Mouse (Mus musculus) hindbrain, postnatal 0 days (tissue): Measurements from ENCODE around the gene Gm49450. TPM values are rescaled to one million over a fixed set of nuclear protein-coding genes. Genes with fewer than 3 reads are reported as not detected.
"Not testable (repeated sequence)": the region's sequence is repeated elsewhere in the genome, so short reads cannot be mapped to it uniquely, and the experiment has no call there.

Experiments used
- ATAC-seq: fragments of 200-750 bp; cut with Nextera tagmentation; 2 replicates; pipeline ENCODE4 v1.8.0; 2017; ENCODE audit warnings: mild to moderate bottlenecking, moderate TSS enrichment, moderate library complexity
- DNase-seq: peaks from one replicate; pipeline ENCODE4 v3.0.0-alpha.2; 2015; ENCODE audit warnings: low spot score
- H3K27ac ChIP-seq: fragments of 300-500 bp; sonication (generic); 2 replicates; pipeline ENCODE4 v1.5.1; 2014; ENCODE audit warnings: mild to moderate bottlenecking
- H3K27me3 ChIP-seq: fragments of 300-500 bp; sonication (generic); 2 replicates; pipeline ENCODE4 v1.6.1; 2014; ENCODE audit warnings: low read length, mixed read lengths; ENCODE audit not compliant: insufficient read depth
- H3K36me3 ChIP-seq: fragments of 300-500 bp; sonication (generic); 2 replicates; pipeline ENCODE4 v1.6.1; 2014; ENCODE audit warnings: low read length, mixed read lengths; ENCODE audit not compliant: insufficient read depth
- H3K4me1 ChIP-seq: fragments of 300-500 bp; sonication (generic); 2 replicates; pipeline ENCODE4 v1.6.1; 2014; ENCODE audit warnings: antibody characterized with exemption, low read length, mixed read lengths; ENCODE audit not compliant: insufficient read depth
- H3K4me2 ChIP-seq: fragments of 300-500 bp; sonication (generic); 2 replicates; pipeline ENCODE4 v1.6.1; 2014; ENCODE audit warnings: low read depth, mild to moderate bottlenecking, low read length, moderate library complexity, mixed read lengths
- H3K4me3 ChIP-seq: fragments of 300-500 bp; sonication (generic); 2 replicates; pipeline ENCODE4 v1.5.1; 2014; ENCODE audit warnings: low read length
- H3K9ac ChIP-seq: fragments of 300-500 bp; sonication (generic); replicated peaks from 2 replicates; pipeline ENCODE4 v1.6.1; 2014; ENCODE audit warnings: mild to moderate bottlenecking, low read length, moderate library complexity, mixed read lengths
- H3K9me3 ChIP-seq: fragments of 300-500 bp; sonication (generic); 2 replicates; pipeline ENCODE4 v1.6.1; 2016; ENCODE audit warnings: low read length, mixed read lengths
- CTCF ChIP-seq: IDR thresholded peaks from 2 replicates; pipeline ENCODE4 v1.5.1; 2016; ENCODE audit warnings: antibody characterized with exemption, control low read depth, low read depth
- WGBS: fragments of 180-500 bp; shearing (Covaris S2); extraction: QIAGEN DNeasy Blood & Tissue Kit; methylation state at CpG from one replicate; pipeline ENCODE4 v1.1.7; 2014; 5-methylcytosine and 5-hydroxymethylcytosine counted together
- polyA plus RNA-seq: library from polyadenylated mRNA; unstranded; fragments of >200 nt; fragmentation: Nextera tagmentation; extraction: Ambion mirVana; gene quantifications from 2 replicates; pipeline ENCODE4 v1.2.1, GENCODE M21; 2015
- total RNA-seq: library from RNA; depleted of rRNA; stranded (reverse); fragments of >200 nt; gene quantifications from 2 replicates; pipeline ENCODE4 v1.2.3, GENCODE M21; 2014

Gm49450 gene
- total and polyA plus RNA-seq, 2 experiments from 2014 or later = 1,767 TPM; not detected in 1

- Histone ChIP-seq H3K9ac (no peak overlapping the region), H3K4me1 (peaks cover 5% of the 10 kb centered on the region; the same call in 1 of the 2 replicates), H3K9me3 (no peaks in the 10 kb centered on the region), H3K27me3 (no peaks in the 10 kb centered on the region), H3K4me2 (no peak overlapping the region), H3K36me3 (peaks cover 10% of the 10 kb centered on the region; the same call in 1 of the 2 replicates), H3K4me3 (no peak overlapping the region), H3K27ac (no peak overlapping the region)
- DNase-seq = no peak
- ATAC-seq = no peak
- 82% methylated on average over 5 of the region's 5 CpGs for WGBS
- no peak for TF ChIP-seq CTCF
Observed at GRCm38 (mm10) chr15:98927566-98927965, 25.8 kb downstream of the Gm49450 start.

DNA sequence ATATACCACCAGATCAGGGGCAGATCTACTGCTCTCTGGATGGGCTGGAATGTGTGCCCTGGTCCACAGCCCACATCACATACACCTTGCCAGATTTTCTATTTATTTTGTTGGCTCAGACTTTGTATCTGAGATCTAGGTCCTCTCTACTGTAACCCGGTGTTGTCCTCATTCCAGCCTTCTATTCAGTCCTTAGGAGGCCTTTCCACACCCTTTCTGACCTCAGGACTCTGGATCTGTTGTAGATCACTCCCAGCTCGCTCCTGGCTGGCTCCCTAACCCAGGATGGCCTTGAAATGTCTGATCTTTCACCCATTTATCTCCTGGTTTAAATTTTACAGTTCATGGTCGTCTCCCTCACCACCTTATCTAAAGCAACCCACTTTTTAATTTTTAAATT is 28.7 kb downstream of the Gm49450 start:
- DNase-seq = no peak
- Histone ChIP-seq H3K36me3 (no peaks in the 10 kb centered on the region), H3K4me3 (no peak overlapping the region), H3K9me3 (no peaks in the 10 kb centered on the region), H3K4me2 (no peak overlapping the region), H3K27me3 (no peaks in the 10 kb centered on the region), H3K9ac (no peak overlapping the region), H3K4me1 (no peaks in the 10 kb centered on the region), H3K27ac (no peak overlapping the region)
- ATAC-seq = no peak
- no peak for TF ChIP-seq CTCF
- WGBS = 79% methylated on average over 3 of the region's 3 CpGs

- no peak for ATAC-seq
- H3K4me1 ChIP-seq = no peaks in the 10 kb centered on the region
- TF ChIP-seq CTCF = no peak
- H3K4me3 ChIP-seq = no peak overlapping the region
- no peaks in the 10 kb centered on the region for H3K27me3 ChIP-seq
- no peak overlapping the region for H3K9ac ChIP-seq
- H3K9me3 ChIP-seq = no peaks in the 10 kb centered on the region
- no peaks in the 10 kb centered on the region for H3K36me3 ChIP-seq
- H3K27ac ChIP-seq = no peak overlapping the region
- no peak overlapping the region for H3K4me2 ChIP-seq
- WGBS = 82% methylated on average over 2 of the region's 2 CpGs
- DNase-seq = no peak
Observed at GRCm38 (mm10) chr15:98923031-98923537, 30.3 kb downstream of the Gm49450 start.

- H3K9me3 ChIP-seq = no peaks in the 10 kb centered on the region
- H3K27ac ChIP-seq = no peak overlapping the region
- no peaks in the 10 kb centered on the region for H3K36me3 ChIP-seq
- TF ChIP-seq CTCF = no peak
- H3K9ac ChIP-seq = no peak overlapping the region
- no peak overlapping the region for H3K4me2 ChIP-seq
- DNase-seq (no peak), ATAC-seq (no peak)
- no peaks in the 10 kb centered on the region for H3K4me1 ChIP-seq
- 44% methylated on average over 3 of the region's 3 CpGs for WGBS
- no peak overlapping the region for H3K4me3 ChIP-seq
- no peaks in the 10 kb centered on the region for H3K27me3 ChIP-seq
Observed at GRCm38 (mm10) chr15:98922581-98922980, 30.8 kb downstream of the Gm49450 start.

DNA sequence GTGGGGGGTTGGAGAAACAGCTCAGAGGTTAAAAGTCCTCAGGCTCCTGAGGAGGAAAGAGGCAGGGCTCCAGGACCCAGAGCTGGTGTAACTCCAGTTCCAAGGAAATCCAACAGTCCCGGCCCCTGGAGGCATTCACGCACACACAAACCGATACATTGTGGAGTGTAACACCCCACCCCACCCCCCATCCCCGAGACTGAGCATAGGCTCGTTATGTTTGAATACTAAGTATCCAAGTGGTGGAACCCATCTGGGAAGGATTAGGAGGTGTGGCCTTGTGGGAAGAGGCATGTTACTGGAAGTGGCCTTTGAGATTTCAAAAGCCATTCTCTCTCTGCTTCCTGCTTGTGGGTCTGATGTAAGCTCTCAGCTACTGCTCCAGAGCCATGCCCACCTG is 31.8 kb downstream of the Gm49450 start:
- H3K9ac ChIP-seq = no peak overlapping the region
- no peak for ATAC-seq
- no peak for DNase-seq
- no peaks in the 10 kb centered on the region for H3K27me3 ChIP-seq
- peaks cover 2% of the 10 kb centered on the region for H3K4me1 ChIP-seq
- no peaks in the 10 kb centered on the region for H3K36me3 ChIP-seq
- TF ChIP-seq CTCF = no peak
- H3K9me3 ChIP-seq = no peaks in the 10 kb centered on the region
- H3K4me2 ChIP-seq = no peak overlapping the region
- 80% methylated on average over 5 of the region's 5 CpGs for WGBS
- H3K4me3 ChIP-seq = no peak overlapping the region
- no peak overlapping the region for H3K27ac ChIP-seq

- not testable (repeated sequence) for H3K9me3 ChIP-seq, DNase-seq, H3K36me3 ChIP-seq, H3K4me1 ChIP-seq, ATAC-seq, H3K27me3 ChIP-seq
- Histone ChIP-seq H3K27ac (peak overlapping the region; percentile 95), H3K4me2 (peak overlapping the region; percentile 86), H3K4me3 (peak overlapping the region; percentile 93), H3K9ac (peak overlapping the region; percentile 47; the same call in 1 of the 2 replicates)
- 28% methylated on average over 8 of the region's 8 CpGs for WGBS
Observed at GRCm38 (mm10) chr15:98918499-98918895, 34.9 kb downstream of the Gm49450 start.
